Mouse (Mus musculus): ENCODE measurements around the gene Pip5k1c. TPM values are rescaled to one million over a fixed set of nuclear protein-coding genes. Genes with fewer than 3 reads are reported as not detected.
A peak's percentile ranks its signal among the peaks of the same experiment; 100 is the strongest.

Gene Pip5k1c
- polyA plus RNA-seq, 1 experiment from 2014 or later = 13.4 TPM

DNA sequence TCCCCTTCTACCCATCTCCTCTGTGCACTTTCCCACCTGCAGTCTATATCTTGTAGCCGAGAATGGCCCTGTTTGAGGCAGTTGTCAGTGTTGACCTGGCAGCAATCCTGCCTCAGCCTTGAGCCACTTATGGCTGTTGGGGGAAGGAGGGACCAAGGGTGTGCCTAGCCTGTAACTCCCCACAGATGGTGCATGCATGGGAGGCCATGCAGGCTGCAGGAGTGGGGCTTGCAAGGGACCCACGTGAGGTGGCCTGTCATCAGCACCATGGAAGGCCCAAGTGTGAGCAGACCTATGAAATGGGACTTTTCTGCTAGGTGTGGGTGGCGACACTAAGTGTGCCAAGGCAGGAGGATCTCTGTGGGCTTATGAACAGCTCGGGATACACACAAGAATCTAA lies 72.3 kb downstream of the Pip5k1c start:
- 52% methylated on average over 4 of the region's 4 CpGs for WGBS (ENCODE audit: insufficient replicate concordance)
- no peak for ATAC-seq (ENCODE audit: insufficient read depth)
- peak overlapping the region; percentile 97; the same call in 1 of the 2 replicates for H3K4me2 ChIP-seq
- H3K27me3 ChIP-seq = no peaks in the 10 kb centered on the region
- H3K9me3 ChIP-seq (replicated peaks) = no peaks in the 10 kb centered on the region
- peaks cover 89% of the 10 kb centered on the region for H3K36me3 ChIP-seq (replicated peaks)
- H3K9ac ChIP-seq = no peak overlapping the region
- H3K4me1 ChIP-seq (replicated peaks) = peaks cover 85% of the 10 kb centered on the region
- no peak overlapping the region for H3K4me3 ChIP-seq (replicated peaks)
- peak overlapping the region; percentile 96 for H3K27ac ChIP-seq (replicated peaks)

GRCm38 (mm10) chr10:81365672-81366476 lies 73.1 kb downstream of the Pip5k1c start, which contains the start of gene 4930404N11Rik:
Gene 4930404N11Rik, minus strand, starts transcription at chr10:81365816.
- Histone ChIP-seq H3K9me3 (replicated peaks) (no peaks in the 10 kb centered on the region), H3K4me2 (peak within 1 kb of the TSS; percentile 97), H3K36me3 (replicated peaks) (peaks cover 89% of the 10 kb centered on the region), H3K27ac (replicated peaks) (peak within 1 kb of the TSS; percentile 96), H3K4me3 (replicated peaks) (no peak within 1 kb of the TSS), H3K27me3 (no peaks in the 10 kb centered on the region), H3K9ac (no peak within 1 kb of the TSS), H3K4me1 (replicated peaks) (peaks cover 77% of the 10 kb centered on the region)
- no peak for ATAC-seq (ENCODE audit: insufficient read depth)
- 26% methylated on average over 12 of the region's 12 CpGs for WGBS (ENCODE audit: insufficient replicate concordance)

DNA sequence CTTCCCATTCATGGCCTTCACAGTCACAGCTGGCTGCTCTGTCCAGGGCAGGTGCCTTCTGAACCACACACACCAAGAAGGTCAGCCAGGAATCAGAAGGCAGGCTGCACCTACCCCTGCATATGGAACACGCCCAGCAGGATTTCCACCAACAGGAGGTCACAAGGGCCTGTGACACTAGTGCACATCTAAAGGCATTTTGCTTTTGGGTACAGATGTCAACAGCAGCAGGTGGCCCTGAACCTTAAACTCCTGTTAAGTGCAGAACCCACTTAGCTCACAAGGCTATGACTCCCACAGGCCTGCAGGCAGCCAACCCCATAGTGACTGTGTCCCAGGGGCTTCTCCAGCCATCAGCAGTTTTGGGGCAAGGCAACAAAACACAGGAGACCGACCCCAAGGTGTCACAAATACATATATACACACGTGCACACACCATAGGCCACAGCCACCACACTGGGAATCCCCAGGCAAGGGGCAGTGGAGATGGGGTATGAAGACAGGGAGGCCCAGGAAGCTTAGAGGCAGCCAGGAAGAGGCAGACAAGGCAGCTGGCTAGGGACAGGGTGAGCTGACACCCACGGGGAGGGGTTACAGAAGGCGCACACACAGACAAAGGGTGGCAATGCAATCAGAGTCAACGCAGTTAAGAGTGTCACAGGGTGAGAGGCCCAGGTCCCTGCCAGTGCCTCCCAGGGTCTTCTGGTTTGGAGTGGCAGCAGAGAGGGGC lies 73.9 kb downstream of the Pip5k1c start:
- Histone ChIP-seq H3K4me3 (replicated peaks) (no peak overlapping the region), H3K9me3 (replicated peaks) (no peaks in the 10 kb centered on the region), H3K4me1 (replicated peaks) (peaks cover 69% of the 10 kb centered on the region), H3K27me3 (no peaks in the 10 kb centered on the region), H3K36me3 (replicated peaks) (peaks cover 89% of the 10 kb centered on the region), H3K4me2 (no peak overlapping the region), H3K27ac (replicated peaks) (peak overlapping the region; percentile 96), H3K9ac (no peak overlapping the region)
- no peak for ATAC-seq (ENCODE audit: insufficient read depth)
- WGBS (ENCODE audit: insufficient replicate concordance) = 61% methylated on average over 6 of the region's 6 CpGs

DNA sequence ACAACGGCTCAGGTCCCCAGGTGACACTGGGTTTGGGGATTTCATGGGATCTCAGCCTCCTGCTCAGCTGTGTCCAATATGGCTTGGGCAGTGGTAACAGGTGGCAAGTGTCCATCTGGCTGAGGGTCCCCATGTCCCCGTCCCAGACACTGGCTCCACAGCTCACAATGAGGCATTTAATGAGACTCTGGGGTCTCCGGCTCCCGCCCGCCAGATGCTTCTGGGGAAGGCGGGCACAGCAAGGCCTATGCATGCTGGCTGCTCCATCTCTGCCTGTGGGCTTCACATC lies 74.4 kb downstream of the Pip5k1c start:
- H3K27me3 ChIP-seq = no peaks in the 10 kb centered on the region
- peaks cover 89% of the 10 kb centered on the region for H3K36me3 ChIP-seq (replicated peaks)
- 88% methylated on average over 6 of the region's 6 CpGs for WGBS (ENCODE audit: insufficient replicate concordance)
- H3K4me1 ChIP-seq (replicated peaks) = peaks cover 69% of the 10 kb centered on the region
- H3K4me3 ChIP-seq (replicated peaks) = no peak overlapping the region
- H3K9ac ChIP-seq = no peak overlapping the region
- no peak for ATAC-seq (ENCODE audit: insufficient read depth)
- no peaks in the 10 kb centered on the region for H3K9me3 ChIP-seq (replicated peaks)
- peak overlapping the region; percentile 96 for H3K27ac ChIP-seq (replicated peaks)
- H3K4me2 ChIP-seq = no peak overlapping the region

Small RNA genes lying within 50 kb of the gene (microRNA-seq; reads per million reads assigned to microRNA genes)
- 5.1 reads per million, percentile 17 among the genes with 10 or more reads in this experiment for gene Mir3057

Other genes starting within 250 kb of the Pip5k1c start
- gene Sgta, start 232.8 kb upstream of the Pip5k1c start, polyA plus RNA-seq (2015; fragmentation: Nextera tagmentation; extraction: Ambion mirVana) = 57.0 and 62.9 TPM in 2 replicates
- gene Thop1, start 222.9 kb upstream of the Pip5k1c start, polyA plus RNA-seq (2015; fragmentation: Nextera tagmentation; extraction: Ambion mirVana) = 19.4 and 21.1 TPM in 2 replicates
- gene Creb3l3, start 194.1 kb upstream of the Pip5k1c start, polyA plus RNA-seq (2015; fragmentation: Nextera tagmentation; extraction: Ambion mirVana) = 32.9 and 36.3 TPM in 2 replicates
- 111 and 117 TPM in 2 replicates for gene Map2k2, start 187.0 kb upstream of the Pip5k1c start, polyA plus RNA-seq (2015; fragmentation: Nextera tagmentation; extraction: Ambion mirVana)
- 47.6 and 56.9 TPM in 2 replicates for gene Zbtb7a, start 157.7 kb upstream of the Pip5k1c start, polyA plus RNA-seq (2015; fragmentation: Nextera tagmentation; extraction: Ambion mirVana)
- gene Pias4, start 125.0 kb upstream of the Pip5k1c start, polyA plus RNA-seq (2015; fragmentation: Nextera tagmentation; extraction: Ambion mirVana) = 26.0 and 32.6 TPM in 2 replicates
- gene Eef2, start 116.3 kb upstream of the Pip5k1c start, polyA plus RNA-seq (2015; fragmentation: Nextera tagmentation; extraction: Ambion mirVana) = 270 and 306 TPM in 2 replicates
- gene Dapk3, start 110.0 kb upstream of the Pip5k1c start, polyA plus RNA-seq (2015; fragmentation: Nextera tagmentation; extraction: Ambion mirVana) = 16.6 and 17.8 TPM in 2 replicates
- 0.07 TPM in 1 of 2 replicates, not detected in the other for gene 4930442H23Rik, start 109.1 kb upstream of the Pip5k1c start, polyA plus RNA-seq (2015; fragmentation: Nextera tagmentation; extraction: Ambion mirVana)
- 0.09 TPM in 1 of 2 replicates, not detected in the other for gene Nmrk2, start 90.9 kb upstream of the Pip5k1c start, polyA plus RNA-seq (2015; fragmentation: Nextera tagmentation; extraction: Ambion mirVana)
- gene Atcay, start 62.1 kb upstream of the Pip5k1c start, polyA plus RNA-seq (2015; fragmentation: Nextera tagmentation; extraction: Ambion mirVana) = not detected in 2 replicates
- gene Zfr2, start 59.8 kb upstream of the Pip5k1c start, polyA plus RNA-seq (2015; fragmentation: Nextera tagmentation; extraction: Ambion mirVana) = 0.31 TPM in 2 replicates
- 1.9 and 2.1 TPM in 2 replicates for gene Matk, start 40.0 kb upstream of the Pip5k1c start, polyA plus RNA-seq (2015; fragmentation: Nextera tagmentation; extraction: Ambion mirVana)
- gene Mrpl54, start 26.0 kb upstream of the Pip5k1c start, polyA plus RNA-seq (2015; fragmentation: Nextera tagmentation; extraction: Ambion mirVana) = 78.7 and 92.2 TPM in 2 replicates
- 24.0 and 27.3 TPM in 2 replicates for gene Apba3, start 26.0 kb upstream of the Pip5k1c start, polyA plus RNA-seq (2015; fragmentation: Nextera tagmentation; extraction: Ambion mirVana)
- gene Tjp3, start 1.4 kb upstream of the Pip5k1c start, polyA plus RNA-seq (2015; fragmentation: Nextera tagmentation; extraction: Ambion mirVana) = 0.93 and 1.4 TPM in 2 replicates
- gene Cactin, start 28.1 kb downstream of the Pip5k1c start, polyA plus RNA-seq (2015; fragmentation: Nextera tagmentation; extraction: Ambion mirVana) = 24.3 and 29.5 TPM in 2 replicates
- gene Tbxa2r, start 35.8 kb downstream of the Pip5k1c start, polyA plus RNA-seq (2015; fragmentation: Nextera tagmentation; extraction: Ambion mirVana) = 4.0 and 5.0 TPM in 2 replicates
- gene Gipc3, start 50.3 kb downstream of the Pip5k1c start, polyA plus RNA-seq (2015; fragmentation: Nextera tagmentation; extraction: Ambion mirVana) = not detected in 2 replicates
- 22.3 and 22.6 TPM in 2 replicates for gene Hmg20b, start 57.5 kb downstream of the Pip5k1c start, polyA plus RNA-seq (2015; fragmentation: Nextera tagmentation; extraction: Ambion mirVana)
- 15.0 and 16.5 TPM in 2 replicates for gene Mfsd12, start 64.5 kb downstream of the Pip5k1c start, polyA plus RNA-seq (2015; fragmentation: Nextera tagmentation; extraction: Ambion mirVana)
- 2.3 and 2.9 TPM in 2 replicates for gene 4930404N11Rik, start 72.9 kb downstream of the Pip5k1c start, polyA plus RNA-seq (2015; fragmentation: Nextera tagmentation; extraction: Ambion mirVana)
- gene Fzr1, start 85.6 kb downstream of the Pip5k1c start, polyA plus RNA-seq (2015; fragmentation: Nextera tagmentation; extraction: Ambion mirVana) = 127 and 147 TPM in 2 replicates
- 50.9 and 56.2 TPM in 2 replicates for gene Dohh, start 91.5 kb downstream of the Pip5k1c start, polyA plus RNA-seq (2015; fragmentation: Nextera tagmentation; extraction: Ambion mirVana)
- gene Gm48551, start 91.5 kb downstream of the Pip5k1c start, polyA plus RNA-seq (2015; fragmentation: Nextera tagmentation; extraction: Ambion mirVana) = 0.75 and 0.88 TPM in 2 replicates
- gene Gm48552, start 96.0 kb downstream of the Pip5k1c start, polyA plus RNA-seq (2015; fragmentation: Nextera tagmentation; extraction: Ambion mirVana) = 0.56 TPM in 1 of 2 replicates, not detected in the other
- 1.9 and 2.3 TPM in 2 replicates for gene Smim24, start 100.1 kb downstream of the Pip5k1c start, polyA plus RNA-seq (2015; fragmentation: Nextera tagmentation; extraction: Ambion mirVana)
- gene Nfic, start 162.7 kb downstream of the Pip5k1c start, polyA plus RNA-seq (2015; fragmentation: Nextera tagmentation; extraction: Ambion mirVana) = 9.5 and 11.5 TPM in 2 replicates
- 0.02 TPM in 1 of 2 replicates, not detected in the other for gene Celf5, start 189.7 kb downstream of the Pip5k1c start, polyA plus RNA-seq (2015; fragmentation: Nextera tagmentation; extraction: Ambion mirVana)
- gene Ncln, start 203.4 kb downstream of the Pip5k1c start, polyA plus RNA-seq (2015; fragmentation: Nextera tagmentation; extraction: Ambion mirVana) = 43.7 and 52.0 TPM in 2 replicates
- 4.1 and 5.4 TPM in 2 replicates for gene S1pr4, start 207.2 kb downstream of the Pip5k1c start, polyA plus RNA-seq (2015; fragmentation: Nextera tagmentation; extraction: Ambion mirVana)
- 4.3 and 5.6 TPM in 2 replicates for gene Gna15, start 231.3 kb downstream of the Pip5k1c start, polyA plus RNA-seq (2015; fragmentation: Nextera tagmentation; extraction: Ambion mirVana)